Mouse (Mus musculus) CD4-positive, CD25-positive, alpha-beta regulatory T cell, adult 9 weeks (primary cell): Measurements from ENCODE around the gene Cabcoco1. TPM values are rescaled to one million over a fixed set of nuclear protein-coding genes. Genes with fewer than 3 reads are reported as not detected.

ENCODE experiments used
- polyA plus RNA-seq: library from polyadenylated mRNA; unstranded; fragments of 100-300 nt; shearing (Covaris generic); gene quantifications from one replicate; pipeline ENCODE4 v1.2.1, GENCODE M21; 2017

The Cabcoco1 gene
- polyA plus RNA-seq, result 5.6 TPM

GRCm38 (mm10) chr10:68541139-68541942 is at the start of gene Cabcoco1:
Gene Cabcoco1, minus strand, starts transcription at chr10:68541896.

Other genes with a start within 250 kb of the Cabcoco1 start
- gene Tmem26, start 181.8 kb upstream of the Cabcoco1 start, polyA plus RNA-seq, result 1.3 TPM